Mouse (Mus musculus) brain, adult 2 months (tissue): ENCODE data around the gene Olfr747.
"Not testable (repeated sequence)": the region's sequence is repeated elsewhere in the genome, so short reads cannot be mapped to it uniquely, and the experiment has no call there.

Experiments
- DNase-seq: peaks from one replicate; pipeline ENCODE4 v3.0.0; 2011; ENCODE audit warnings: low read depth, low spot score

Olfr747 gene

GRCm38 (mm10) chr14:50693106-50693505 is at the start of gene Olfr747:
Gene Olfr747, minus strand, starts transcription at chr14:50693206.
- no peak for DNase-seq

GRCm38 (mm10) chr14:50741584-50741983 is 48.6 kb upstream of the Olfr747 start:
- DNase-seq = no peak

GRCm38 (mm10) chr14:50740334-50740733 is 47.3 kb upstream of the Olfr747 start:
- DNase-seq = no peak

- not testable (repeated sequence) for DNase-seq
Measured at GRCm38 (mm10) chr14:50722371-50722770, 29.4 kb upstream of the Olfr747 start.

GRCm38 (mm10) chr14:50719875-50720274 is 26.9 kb upstream of the Olfr747 start:
- not testable (repeated sequence) for DNase-seq

- no peak for DNase-seq
Measured at GRCm38 (mm10) chr14:50707073-50707472, 14.1 kb upstream of the Olfr747 start, which contains the start of gene Olfr748. Gene Olfr748, plus strand, starts transcription at chr14:50707373.

- no peak for DNase-seq
Measured at GRCm38 (mm10) chr14:50646783-50647182, 46.2 kb downstream of the Olfr747 start, which contains the start of gene Olfr746. Gene Olfr746, plus strand, starts transcription at chr14:50647083.

- DNase-seq = no peak
Measured at GRCm38 (mm10) chr14:50639088-50639487, 53.9 kb downstream of the Olfr747 start, which contains the start of gene Olfr745. Gene Olfr745, plus strand, starts transcription at chr14:50639388.
